ENCODE assay signal across 25 mouse cellular contexts in the genomic region with DNA sequence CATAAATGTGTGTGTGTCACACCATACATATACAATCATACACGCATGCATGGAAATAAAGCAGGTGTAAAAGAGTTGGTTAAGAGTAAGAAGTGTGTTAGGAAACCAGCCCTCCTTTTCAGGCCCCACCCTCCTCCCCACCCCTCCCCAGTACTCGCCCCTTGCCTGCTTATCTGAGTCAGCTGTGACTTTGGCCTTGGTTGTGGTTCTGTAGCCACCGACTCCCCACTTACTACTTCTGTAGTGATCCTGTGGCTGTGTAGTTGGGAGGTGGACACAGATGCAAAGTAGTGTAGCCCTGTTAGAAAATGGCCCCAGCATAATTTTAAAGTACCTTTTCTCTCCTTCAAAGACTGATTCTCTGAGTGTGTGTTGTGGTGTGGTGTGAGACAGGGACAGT.
"Had no signal": no experiment of that assay in that cellular context is flagged by ENCODE, and none has a peak within 500 bp of the region (broad histone marks: within the 10 kb centered on the region; RNA-seq: fewer than 3 reads in every experiment).

No protein-coding gene starts in this region.

- DNase-seq: kidney, adult 11 months; kidney, adult 8-10 months; kidney, postnatal 14 days; kidney, postnatal 4 days; liver; lung, adult 18-20 months; lung, postnatal 14 days; lung, postnatal 4 days; right cerebral cortex, adult 18-20 months; right cerebral cortex, postnatal 25 days; spleen, adult 18-20 months; thymus, adult 2 months; thymus, postnatal 14 days; thymus, postnatal 4 days had no signal

- H3K27ac ChIP-seq: kidney, embryonic 15.5 days; limb, embryonic 10.5 days; limb, embryonic 13.5 days; liver, embryonic 12.5 days; liver, embryonic 15.5 days; lung, embryonic 15.5 days; midbrain, embryonic 12.5 days; midbrain, embryonic 15.5 days; neural tube, embryonic 12.5 days; neural tube, embryonic 15.5 days; stomach, embryonic 15.5 days had no signal

- H3K36me3 ChIP-seq: liver, embryonic 12.5 days; lung, embryonic 15.5 days; midbrain, embryonic 15.5 days; stomach, embryonic 15.5 days had no signal

- H3K9ac ChIP-seq: kidney, embryonic 15.5 days; limb, embryonic 13.5 days; liver, embryonic 12.5 days; liver, embryonic 15.5 days; lung, embryonic 15.5 days; midbrain, embryonic 12.5 days; midbrain, embryonic 15.5 days; neural tube, embryonic 12.5 days; neural tube, embryonic 15.5 days; stomach, embryonic 15.5 days had no signal

- ATAC-seq: liver, embryonic 12.5 days; midbrain, embryonic 15.5 days had no signal

- H3K9me3 ChIP-seq: kidney, embryonic 15.5 days; limb, embryonic 10.5 days; limb, embryonic 13.5 days; liver, embryonic 12.5 days; liver, embryonic 15.5 days; lung, embryonic 15.5 days; midbrain, embryonic 12.5 days; midbrain, embryonic 15.5 days; neural tube, embryonic 12.5 days; neural tube, embryonic 15.5 days; stomach, embryonic 15.5 days had no signal

- H3K27me3 ChIP-seq: kidney, embryonic 15.5 days; limb, embryonic 13.5 days; liver, embryonic 12.5 days; liver, embryonic 15.5 days; lung, embryonic 15.5 days; midbrain, embryonic 12.5 days; midbrain, embryonic 15.5 days; neural tube, embryonic 12.5 days; neural tube, embryonic 15.5 days; stomach, embryonic 15.5 days had no signal

- H3K4me3 ChIP-seq: kidney, embryonic 15.5 days; limb, embryonic 10.5 days; limb, embryonic 13.5 days; liver, embryonic 12.5 days; liver, embryonic 15.5 days; lung, embryonic 15.5 days; midbrain, embryonic 12.5 days; midbrain, embryonic 15.5 days; neural tube, embryonic 12.5 days; neural tube, embryonic 15.5 days; stomach, embryonic 15.5 days had no signal

- H3K4me1 ChIP-seq: kidney, embryonic 15.5 days; limb, embryonic 10.5 days; limb, embryonic 13.5 days; lung, embryonic 15.5 days; midbrain, embryonic 12.5 days; midbrain, embryonic 15.5 days; neural tube, embryonic 12.5 days; neural tube, embryonic 15.5 days; stomach, embryonic 15.5 days had no signal
